Mouse (Mus musculus) midbrain, embryonic 13.5 days (tissue): Measurements from ENCODE around the gene Slc50a1. TPM values are rescaled to one million over a fixed set of nuclear protein-coding genes. Genes with fewer than 3 reads are reported as not detected.

Experiments used
- ATAC-seq: fragments of 200-750 bp; cut with Nextera tagmentation; 2 replicates; pipeline ENCODE4 v1.8.0; 2017; ENCODE audit warnings: mild to moderate bottlenecking, moderate TSS enrichment, moderate library complexity
- H3K27ac ChIP-seq: fragments of 300-500 bp; sonication (generic); 2 replicates; pipeline ENCODE4 v1.5.1; 2015; ENCODE audit warnings: inconsistent platforms, mild to moderate bottlenecking, moderate library complexity
- H3K27me3 ChIP-seq: fragments of 300-500 bp; sonication (generic); 2 replicates; pipeline ENCODE4 v1.6.1; 2015; ENCODE audit warnings: mild to moderate bottlenecking, inconsistent platforms
- H3K36me3 ChIP-seq: fragments of 300-500 bp; sonication (generic); 2 replicates; pipeline ENCODE4 v1.6.1; 2015; ENCODE audit warnings: mild to moderate bottlenecking, inconsistent platforms
- H3K4me1 ChIP-seq: fragments of 300-500 bp; sonication (generic); replicated peaks from 2 replicates; pipeline ENCODE4 v1.6.1; 2015; ENCODE audit warnings: inconsistent platforms
- H3K4me2 ChIP-seq: fragments of 300-500 bp; sonication (generic); replicated peaks from 2 replicates; pipeline ENCODE4 v1.6.1; 2015; ENCODE audit warnings: moderate library complexity, mild to moderate bottlenecking, inconsistent platforms
- H3K4me3 ChIP-seq: fragments of 300-500 bp; sonication (generic); replicated peaks from 2 replicates; pipeline ENCODE4 v1.5.1; 2015; ENCODE audit warnings: mild to moderate bottlenecking, inconsistent platforms
- H3K9ac ChIP-seq: fragments of 300-500 bp; sonication (generic); replicated peaks from 2 replicates; pipeline ENCODE4 v1.6.1; 2015; ENCODE audit warnings: mild to moderate bottlenecking, inconsistent platforms
- H3K9me3 ChIP-seq: fragments of 300-500 bp; sonication (generic); 2 replicates; pipeline ENCODE4 v1.6.1; 2016; ENCODE audit warnings: mild to moderate bottlenecking, inconsistent platforms
- WGBS: fragments of 180-500 bp; shearing (Covaris S2); methylation state at CpG from one replicate; pipeline ENCODE4 v1.1.7; 2015; 5-methylcytosine and 5-hydroxymethylcytosine counted together
- polyA plus RNA-seq: library from polyadenylated mRNA; unstranded; fragments of >200 nt; fragmentation: Nextera tagmentation; extraction: Ambion mirVana; gene quantifications from 2 replicates; pipeline ENCODE4 v1.2.1, GENCODE M21; 2015

The Slc50a1 gene
- polyA plus RNA-seq: 31.8 and 37.5 TPM in 2 replicates

- Histone ChIP-seq H3K27ac (peak within 1 kb of the TSS; percentile 63), H3K36me3 (no peaks in the 10 kb centered on the region), H3K27me3 (no peaks in the 10 kb centered on the region), H3K9ac (peak within 1 kb of the TSS; percentile 78), H3K9me3 (no peaks in the 10 kb centered on the region), H3K4me2 (peak within 1 kb of the TSS; percentile 74), H3K4me3 (peak within 1 kb of the TSS; percentile 52), H3K4me1 (peaks cover 40% of the 10 kb centered on the region)
- WGBS: 4% methylated on average over 39 of the region's 39 CpGs
- peak; percentile 62 for ATAC-seq
Measured at GRCm38 (mm10) chr3:89270051-89270755, at the start of gene Slc50a1. Gene Slc50a1, minus strand, starts transcription at chr3:89270570.

GRCm38 (mm10) chr3:89319591-89320350 lies 49.4 kb upstream of the Slc50a1 start:
- H3K27me3 ChIP-seq: peaks cover 69% of the 10 kb centered on the region
- H3K27ac ChIP-seq: peak overlapping the region; percentile 65

DNA sequence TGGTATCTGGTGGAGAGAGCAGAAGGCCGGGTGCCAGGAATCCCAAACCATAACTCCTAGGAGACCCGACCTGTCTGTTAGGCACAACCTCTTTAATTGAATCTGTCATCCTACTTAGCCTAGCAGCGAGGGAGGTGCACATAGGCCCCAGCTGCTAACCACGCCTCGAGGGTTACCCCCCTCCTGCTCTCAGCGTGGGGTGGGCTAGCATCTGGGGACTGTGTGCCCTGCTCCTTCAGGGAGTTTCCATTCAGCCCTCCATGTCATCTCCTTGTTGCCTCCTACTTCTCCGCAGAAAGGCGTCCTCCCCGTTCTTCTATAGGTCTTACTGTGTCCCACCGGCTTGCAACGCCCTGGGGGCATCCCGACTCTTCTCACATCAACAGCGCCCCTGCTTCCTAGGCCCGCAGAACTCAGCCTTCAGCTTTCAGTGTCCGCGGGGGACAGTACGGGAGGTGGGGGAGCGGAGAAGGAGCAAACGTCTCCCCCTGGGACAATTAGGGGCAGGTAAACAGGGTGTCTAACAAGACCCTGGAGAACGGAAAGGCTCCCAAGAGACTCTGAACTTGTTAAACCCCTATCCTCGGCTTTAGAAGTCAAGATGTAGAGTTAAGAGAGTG lies 48.7 kb upstream of the Slc50a1 start:
- Histone ChIP-seq H3K4me1 (peaks cover 82% of the 10 kb centered on the region), H3K9me3 (no peaks in the 10 kb centered on the region), H3K27me3 (peaks cover 65% of the 10 kb centered on the region), H3K36me3 (peaks cover 9% of the 10 kb centered on the region), H3K27ac (0 out of 2 replicates have a peak overlapping the region, but pooled peaks have one; percentile 11), H3K4me2 (peak overlapping the region; percentile 79), H3K4me3 (peak overlapping the region; percentile 64), H3K9ac (peak overlapping the region; percentile 59)
- no peak for ATAC-seq
- WGBS: 8% methylated on average over 21 of the region's 21 CpGs

More at GRCm38 (mm10) chr3:89319591-89320350, 49.4 kb upstream of the Slc50a1 start:
- Histone ChIP-seq H3K4me3 (peak overlapping the region; percentile 64), H3K4me1 (peaks cover 81% of the 10 kb centered on the region), H3K4me2 (peak overlapping the region; percentile 79), H3K9me3 (no peaks in the 10 kb centered on the region), H3K36me3 (peaks cover 5% of the 10 kb centered on the region), H3K9ac (peak overlapping the region; percentile 86)
- WGBS: 2% methylated on average over 58 of the region's 58 CpGs
- no peak for ATAC-seq

DNA sequence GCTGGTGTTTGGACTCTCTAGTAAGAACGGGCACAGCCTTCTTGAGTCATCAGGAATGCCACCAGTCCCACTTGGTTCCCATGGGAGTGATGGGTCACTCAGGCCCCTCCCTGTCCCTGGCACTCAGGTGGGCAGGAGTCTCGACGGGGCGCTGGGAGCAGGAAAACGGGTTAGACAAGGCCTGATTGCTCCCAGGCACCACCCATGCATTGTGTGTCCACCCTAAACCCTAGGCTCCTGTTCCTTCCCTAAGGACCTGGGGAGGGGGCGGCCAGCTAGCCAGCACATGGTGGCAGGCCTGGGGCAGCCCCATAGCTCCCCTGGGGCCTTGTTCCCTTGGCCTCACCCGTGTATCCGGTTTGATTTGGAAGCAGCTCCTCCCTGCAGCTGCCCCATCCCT lies 47.9 kb upstream of the Slc50a1 start:
- Histone ChIP-seq H3K9me3 (no peaks in the 10 kb centered on the region), H3K27ac (no peak overlapping the region), H3K9ac (no peak overlapping the region), H3K4me1 (peaks cover 82% of the 10 kb centered on the region), H3K27me3 (peaks cover 58% of the 10 kb centered on the region), H3K4me2 (no peak overlapping the region; the same call in 1 of the 2 replicates), H3K4me3 (0 out of 2 replicates have a peak overlapping the region, but pooled peaks have one; percentile 64), H3K36me3 (peaks cover 11% of the 10 kb centered on the region)
- ATAC-seq: no peak
- 71% methylated on average over 8 of the region's 8 CpGs for WGBS

GRCm38 (mm10) chr3:89317246-89317645 lies 46.9 kb upstream of the Slc50a1 start:
- peak overlapping the region; percentile 60 for H3K4me2 ChIP-seq
- H3K27me3 ChIP-seq: peaks cover 56% of the 10 kb centered on the region
- 63% methylated on average over 6 of the region's 6 CpGs for WGBS

GRCm38 (mm10) chr3:89316833-89317232 lies 46.5 kb upstream of the Slc50a1 start:
- peak overlapping the region; percentile 60 for H3K4me2 ChIP-seq
- WGBS: 0% methylated on average over 4 of the region's 4 CpGs
- H3K27ac ChIP-seq: peak overlapping the region; percentile 44; the same call in 1 of the 2 replicates
- peak; percentile 51 for ATAC-seq
- peak overlapping the region; percentile 12 for H3K4me3 ChIP-seq
- H3K9me3 ChIP-seq: no peaks in the 10 kb centered on the region
- H3K9ac ChIP-seq: 0 out of 2 replicates have a peak overlapping the region, but pooled peaks have one; percentile 19
- H3K4me1 ChIP-seq: peaks cover 71% of the 10 kb centered on the region
- H3K36me3 ChIP-seq: peaks cover 16% of the 10 kb centered on the region
- peaks cover 56% of the 10 kb centered on the region for H3K27me3 ChIP-seq

More at GRCm38 (mm10) chr3:89317246-89317645, 46.9 kb upstream of the Slc50a1 start:
- Histone ChIP-seq H3K36me3 (peaks cover 16% of the 10 kb centered on the region), H3K9me3 (no peaks in the 10 kb centered on the region), H3K27ac (peak overlapping the region; percentile 44; the same call in 1 of the 2 replicates), H3K9ac (peak overlapping the region; percentile 19; the same call in 1 of the 2 replicates), H3K4me1 (peaks cover 75% of the 10 kb centered on the region), H3K4me3 (no peak overlapping the region)
- ATAC-seq: no peak

GRCm38 (mm10) chr3:89315930-89316831 lies 45.8 kb upstream of the Slc50a1 start:
- ATAC-seq: no peak
- Histone ChIP-seq H3K9ac (peak overlapping the region; percentile 54; the same call in 1 of the 2 replicates), H3K4me3 (peak overlapping the region; percentile 28), H3K4me2 (peak overlapping the region; percentile 60), H3K4me1 (peaks cover 65% of the 10 kb centered on the region), H3K27me3 (peaks cover 50% of the 10 kb centered on the region), H3K27ac (no peak overlapping the region; the same call in 1 of the 2 replicates), H3K36me3 (peaks cover 16% of the 10 kb centered on the region), H3K9me3 (0 out of 2 replicates have a peak, but pooled peaks cover 3% of the 10 kb centered on the region)
- WGBS: 8% methylated on average over 40 of the region's 40 CpGs

- 0 out of 2 replicates have a peak, but pooled peaks cover 3% of the 10 kb centered on the region for H3K9me3 ChIP-seq
- H3K4me2 ChIP-seq: peak overlapping the region; percentile 60
- H3K27me3 ChIP-seq: peaks cover 42% of the 10 kb centered on the region
- H3K36me3 ChIP-seq: peaks cover 16% of the 10 kb centered on the region
- peak overlapping the region; percentile 53 for H3K9ac ChIP-seq
- peak; percentile 34; the same call in 1 of the 2 replicates for ATAC-seq
- H3K27ac ChIP-seq: no peak overlapping the region
- WGBS: 6% methylated on average over 26 of the region's 26 CpGs
- peak overlapping the region; percentile 28 for H3K4me3 ChIP-seq
- H3K4me1 ChIP-seq: peaks cover 56% of the 10 kb centered on the region
Measured at GRCm38 (mm10) chr3:89315195-89315929, 45.0 kb upstream of the Slc50a1 start.

DNA sequence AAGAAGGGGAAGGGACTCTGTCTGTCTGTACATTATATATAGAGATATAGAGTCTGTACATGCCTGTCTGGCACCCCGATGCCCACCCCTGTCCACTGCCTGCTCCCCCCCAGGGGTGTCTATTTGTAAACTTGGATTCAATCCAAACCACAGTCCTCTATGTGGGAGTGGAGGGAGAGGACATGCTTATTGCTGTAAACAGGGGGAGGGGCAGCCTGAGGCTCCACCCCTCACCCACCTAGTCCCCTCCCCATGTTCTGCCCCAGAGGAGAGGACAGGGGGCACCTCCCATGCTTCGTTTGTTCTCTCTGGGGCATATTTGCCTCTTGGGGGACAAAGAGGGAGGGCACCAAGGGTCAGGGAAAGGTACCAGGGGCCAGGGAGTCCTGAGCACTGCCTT lies 44.4 kb upstream of the Slc50a1 start:
- H3K27me3 ChIP-seq: peaks cover 36% of the 10 kb centered on the region
- WGBS: 50% methylated on average over 2 of the region's 2 CpGs
- peaks cover 16% of the 10 kb centered on the region for H3K36me3 ChIP-seq
- H3K4me1 ChIP-seq: peaks cover 51% of the 10 kb centered on the region
- H3K4me3 ChIP-seq: no peak overlapping the region
- no peak overlapping the region for H3K27ac ChIP-seq
- peak overlapping the region; percentile 60; the same call in 1 of the 2 replicates for H3K4me2 ChIP-seq
- 0 out of 2 replicates have a peak, but pooled peaks cover 3% of the 10 kb centered on the region for H3K9me3 ChIP-seq
- H3K9ac ChIP-seq: no peak overlapping the region
- ATAC-seq: no peak

DNA sequence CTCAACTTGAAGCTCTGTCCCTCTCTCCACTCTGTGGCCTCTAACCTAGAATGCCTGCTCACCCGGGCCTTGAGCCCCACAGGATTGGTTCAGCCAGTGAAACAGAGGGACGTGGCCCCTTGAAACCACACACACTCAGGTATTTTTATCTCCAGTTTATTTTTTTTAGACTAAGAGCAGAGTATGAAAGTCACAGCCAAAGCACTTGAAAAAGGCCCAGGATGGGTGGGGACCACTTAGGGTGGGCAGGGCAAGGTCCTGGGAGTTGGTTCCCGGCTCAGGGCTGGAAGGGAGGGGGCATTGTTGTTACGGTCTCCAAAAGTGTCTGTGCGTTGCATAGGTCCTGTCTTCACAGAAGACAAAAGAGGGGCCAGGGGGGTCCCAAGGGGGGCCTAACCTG lies 44.0 kb upstream of the Slc50a1 start:
- H3K4me1 ChIP-seq: peaks cover 46% of the 10 kb centered on the region
- 65% methylated on average over 5 of the region's 5 CpGs for WGBS
- H3K27me3 ChIP-seq: peaks cover 32% of the 10 kb centered on the region
- no peak overlapping the region for H3K4me3 ChIP-seq
- no peak overlapping the region for H3K9ac ChIP-seq
- no peak overlapping the region for H3K4me2 ChIP-seq
- H3K36me3 ChIP-seq: peaks cover 16% of the 10 kb centered on the region
- no peak overlapping the region for H3K27ac ChIP-seq
- ATAC-seq: no peak
- 0 out of 2 replicates have a peak, but pooled peaks cover 3% of the 10 kb centered on the region for H3K9me3 ChIP-seq
